Mouse (Mus musculus) heart, postnatal 0 days (tissue): ENCODE measurements around the gene S100a2. TPM values are rescaled to one million over a fixed set of nuclear protein-coding genes. Genes with fewer than 3 reads are reported as not detected.
A peak's percentile ranks its signal among the peaks of the same experiment; 100 is the strongest.

Experiments
- ATAC-seq: fragments of 200-750 bp; cut with Nextera tagmentation; 2 replicates; pipeline ENCODE4 v1.8.0; 2017; ENCODE audit warnings: low read depth, moderate number of reproducible peaks, moderate library complexity; ENCODE audit not compliant: insufficient read depth
- DNase-seq: peaks from one replicate; pipeline ENCODE4 v3.0.0-alpha.2; 2016; ENCODE audit warnings: low spot score
- H3K27ac ChIP-seq: fragments of 300-500 bp; sonication (generic); 2 replicates; pipeline ENCODE4 v1.5.1; 2014; ENCODE audit warnings: low read depth, mild to moderate bottlenecking
- H3K27me3 ChIP-seq: fragments of 300-500 bp; sonication (generic); 2 replicates; pipeline ENCODE4 v1.6.1; 2014; ENCODE audit warnings: low read length, mixed read lengths; ENCODE audit not compliant: control insufficient read depth, insufficient read depth
- H3K36me3 ChIP-seq: fragments of 300-500 bp; sonication (generic); replicated peaks from 2 replicates; pipeline ENCODE4 v1.6.1; 2014; ENCODE audit warnings: low read length, mixed read lengths; ENCODE audit not compliant: control insufficient read depth, insufficient read depth
- H3K4me1 ChIP-seq: fragments of 300-500 bp; sonication (generic); 2 replicates; pipeline ENCODE4 v1.6.1; 2014; ENCODE audit warnings: antibody characterized with exemption; ENCODE audit not compliant: control insufficient read depth, insufficient read depth
- H3K4me2 ChIP-seq: fragments of 300-500 bp; sonication (generic); 2 replicates; pipeline ENCODE4 v1.6.1; 2014; ENCODE audit warnings: low read depth, mild to moderate bottlenecking, low read length, moderate library complexity
- H3K4me3 ChIP-seq: fragments of 300-500 bp; sonication (generic); 2 replicates; pipeline ENCODE4 v1.5.1; 2014; ENCODE audit warnings: low read depth, low read length
- H3K9ac ChIP-seq: fragments of 300-500 bp; sonication (generic); replicated peaks from 2 replicates; pipeline ENCODE4 v1.6.1; 2014; ENCODE audit warnings: low read depth, low read length, mixed read lengths
- H3K9me3 ChIP-seq: fragments of 300-500 bp; sonication (generic); replicated peaks from 2 replicates; pipeline ENCODE4 v1.6.1; 2016; ENCODE audit warnings: low read length; ENCODE audit not compliant: control insufficient read depth
- CTCF ChIP-seq: IDR thresholded peaks from 2 replicates; pipeline ENCODE4 v1.5.1; 2016; ENCODE audit warnings: antibody characterized with exemption, control low read depth, low read depth
- EP300 ChIP-seq: IDR thresholded peaks from 2 replicates; pipeline ENCODE4 v1.6.1; 2016; ENCODE audit warnings: antibody characterized with exemption, low read depth
- WGBS: fragments of 180-500 bp; shearing (Covaris S2); extraction: QIAGEN DNeasy Blood & Tissue Kit; methylation state at CpG from one replicate; pipeline ENCODE4 v1.1.7; 2014; 5-methylcytosine and 5-hydroxymethylcytosine counted together
- polyA plus RNA-seq: library from polyadenylated mRNA; unstranded; fragments of >200 nt; fragmentation: Nextera tagmentation; extraction: Ambion mirVana; gene quantifications from 2 replicates; pipeline ENCODE4 v1.2.1, GENCODE M21; 2015
- total RNA-seq: library from RNA; depleted of rRNA; stranded (reverse); fragments of >200 nt; gene quantifications from 2 replicates; pipeline ENCODE4 v1.2.3, GENCODE M21; 2014; ENCODE audit warnings: low replicate concordance

S100a2 gene
- total and polyA plus RNA-seq, 2 experiments from 2014 or later: not detected

GRCm38 (mm10) chr3:90586906-90587305, 3.1 kb upstream of the S100a2 start:
- Histone ChIP-seq H3K4me3 (no peak overlapping the region), H3K36me3 (no peaks in the 10 kb centered on the region), H3K9me3 (no peaks in the 10 kb centered on the region), H3K4me2 (no peak overlapping the region), H3K9ac (no peak overlapping the region), H3K27ac (peak overlapping the region; percentile 60), H3K4me1 (peaks cover 12% of the 10 kb centered on the region; the same call in 1 of the 2 replicates), H3K27me3 (no peaks in the 10 kb centered on the region)
- WGBS: 35% methylated on average over 10 of the region's 10 CpGs
- TF ChIP-seq CTCF: no peak
- TF ChIP-seq EP300: no peak
- DNase-seq (peak; percentile 33), ATAC-seq (peak; percentile 37; the same call in 1 of the 2 replicates)

- Histone ChIP-seq H3K4me2 (no peak overlapping the region), H3K27ac (peak overlapping the region; percentile 60), H3K9me3 (no peaks in the 10 kb centered on the region), H3K4me3 (no peak overlapping the region), H3K4me1 (peaks cover 12% of the 10 kb centered on the region; the same call in 1 of the 2 replicates), H3K9ac (no peak overlapping the region), H3K36me3 (no peaks in the 10 kb centered on the region), H3K27me3 (no peaks in the 10 kb centered on the region)
- WGBS: 77% methylated on average over 14 of the region's 14 CpGs
- DNase-seq: no peak
- TF ChIP-seq EP300 (no peak), CTCF (no peak)
- peak; percentile 52; the same call in 1 of the 2 replicates for ATAC-seq
These were observed 2.5 kb upstream of the S100a2 start for GRCm38 (mm10) chr3:90587361-90588101.

GRCm38 (mm10) chr3:90589390-90589789, 657 bp upstream of the S100a2 start:
- Histone ChIP-seq H3K27me3 (no peaks in the 10 kb centered on the region), H3K4me3 (no peak overlapping the region), H3K9ac (no peak overlapping the region), H3K27ac (no peak overlapping the region), H3K36me3 (no peaks in the 10 kb centered on the region), H3K4me2 (no peak overlapping the region), H3K4me1 (0 out of 2 replicates have a peak, but pooled peaks cover 6% of the 10 kb centered on the region), H3K9me3 (0 out of 2 replicates have a peak, but pooled peaks cover 3% of the 10 kb centered on the region)
- ATAC-seq (no peak), DNase-seq (no peak)
- WGBS: 71% methylated on average over 6 of the region's 6 CpGs
- TF ChIP-seq CTCF (no peak), EP300 (no peak)

GRCm38 (mm10) chr3:90594466-90594865, 4.4 kb downstream of the S100a2 start:
- Histone ChIP-seq H3K4me2 (no peak overlapping the region), H3K27me3 (no peaks in the 10 kb centered on the region), H3K9me3 (0 out of 2 replicates have a peak, but pooled peaks cover 3% of the 10 kb centered on the region), H3K4me1 (no peaks in the 10 kb centered on the region), H3K36me3 (no peaks in the 10 kb centered on the region), H3K9ac (no peak overlapping the region), H3K27ac (no peak overlapping the region), H3K4me3 (no peak overlapping the region)
- TF ChIP-seq CTCF: no peak
- TF ChIP-seq EP300: no peak
- WGBS: 73% methylated on average over 1 of the region's 1 CpGs
- ATAC-seq (no peak), DNase-seq (no peak)

GRCm38 (mm10) chr3:90595556-90595955, 5.5 kb downstream of the S100a2 start:
- H3K27ac ChIP-seq: no peak overlapping the region
- DNase-seq (no peak), ATAC-seq (no peak)
- H3K4me2 ChIP-seq: no peak overlapping the region
- H3K4me1 ChIP-seq: peaks cover 5% of the 10 kb centered on the region; the same call in 1 of the 2 replicates
- TF ChIP-seq CTCF: no peak
- TF ChIP-seq EP300: no peak
- H3K9ac ChIP-seq: no peak overlapping the region
- H3K9me3 ChIP-seq: 0 out of 2 replicates have a peak, but pooled peaks cover 3% of the 10 kb centered on the region
- H3K27me3 ChIP-seq: no peaks in the 10 kb centered on the region
- WGBS: 62% methylated on average over 5 of the region's 5 CpGs
- H3K36me3 ChIP-seq: no peaks in the 10 kb centered on the region
- H3K4me3 ChIP-seq: no peak overlapping the region

- 79% methylated on average over 6 of the region's 6 CpGs for WGBS
- H3K36me3 ChIP-seq: no peaks in the 10 kb centered on the region
- H3K27me3 ChIP-seq: no peaks in the 10 kb centered on the region
- H3K4me1 ChIP-seq: peaks cover 10% of the 10 kb centered on the region; the same call in 1 of the 2 replicates
- DNase-seq (no peak), ATAC-seq (no peak)
- H3K9ac ChIP-seq: no peak overlapping the region
- H3K9me3 ChIP-seq: 0 out of 2 replicates have a peak, but pooled peaks cover 3% of the 10 kb centered on the region
- H3K27ac ChIP-seq: no peak overlapping the region
- TF ChIP-seq EP300 (no peak), CTCF (no peak)
- no peak overlapping the region for H3K4me3 ChIP-seq
- no peak overlapping the region for H3K4me2 ChIP-seq
These were observed 6.8 kb downstream of the S100a2 start for GRCm38 (mm10) chr3:90596810-90597209.
